Mouse (Mus musculus) kidney, embryonic 16.5 days (tissue): Measurements from ENCODE around the gene Arrb1. TPM values are rescaled to one million over a fixed set of nuclear protein-coding genes. Genes with fewer than 3 reads are reported as not detected.
"Not testable (repeated sequence)": the region's sequence is repeated elsewhere in the genome, so short reads cannot be mapped to it uniquely, and the experiment has no call there.

ENCODE experiments used
- ATAC-seq: fragments of 200-750 bp; cut with Nextera tagmentation; 2 replicates; pipeline ENCODE4 v1.8.0; 2017; ENCODE audit warnings: moderate TSS enrichment; ENCODE audit not compliant: low FRiP score, low TSS enrichment
- H3K27ac ChIP-seq: fragments of 300-500 bp; sonication (generic); 2 replicates; pipeline ENCODE4 v1.5.1; 2014; ENCODE audit warnings: low read length
- H3K27me3 ChIP-seq: fragments of 300-500 bp; sonication (generic); 2 replicates; pipeline ENCODE4 v1.6.1; 2014; ENCODE audit warnings: low read length, control low read depth, mixed read lengths; ENCODE audit not compliant: insufficient read depth
- H3K36me3 ChIP-seq: fragments of 300-500 bp; sonication (generic); 2 replicates; pipeline ENCODE4 v1.6.1; 2014; ENCODE audit warnings: low read length, control low read depth, mixed read lengths; ENCODE audit not compliant: insufficient read depth
- H3K4me1 ChIP-seq: fragments of 300-500 bp; sonication (generic); 2 replicates; pipeline ENCODE4 v1.6.1; 2014; ENCODE audit warnings: low read length, control low read depth, mixed read lengths; ENCODE audit not compliant: insufficient read depth
- H3K4me2 ChIP-seq: fragments of 300-500 bp; sonication (generic); replicated peaks from 2 replicates; pipeline ENCODE4 v1.6.1; 2014; ENCODE audit warnings: low read depth, low read length
- H3K4me3 ChIP-seq: fragments of 300-500 bp; sonication (generic); 2 replicates; pipeline ENCODE4 v1.5.1; 2014; ENCODE audit warnings: mild to moderate bottlenecking, low read length
- H3K9ac ChIP-seq: fragments of 300-500 bp; sonication (generic); replicated peaks from 2 replicates; pipeline ENCODE4 v1.6.1; 2014; ENCODE audit warnings: low read length
- H3K9me3 ChIP-seq: fragments of 300-500 bp; sonication (generic); 2 replicates; pipeline ENCODE4 v1.6.1; 2016; ENCODE audit warnings: low read length, control low read depth
- WGBS: fragments of 180-500 bp; shearing (Covaris S2); extraction: QIAGEN DNeasy Blood & Tissue Kit; methylation state at CpG from one replicate; pipeline ENCODE4 v1.1.7; 2014; 5-methylcytosine and 5-hydroxymethylcytosine counted together
- polyA plus RNA-seq: library from polyadenylated mRNA; unstranded; fragments of >200 nt; fragmentation: Nextera tagmentation; extraction: Ambion mirVana; gene quantifications from 2 replicates; pipeline ENCODE4 v1.2.1, GENCODE M21; 2015

Arrb1 gene
- polyA plus RNA-seq, result 11.2 and 11.4 TPM in 2 replicates

- Histone ChIP-seq H3K36me3 (no peaks in the 10 kb centered on the region), H3K4me3 (peak within 1 kb of the TSS; percentile 78), H3K27me3 (no peaks in the 10 kb centered on the region), H3K4me2 (peak within 1 kb of the TSS; percentile 67), H3K9me3 (no peaks in the 10 kb centered on the region), H3K27ac (peak within 1 kb of the TSS; percentile 89), H3K9ac (peak within 1 kb of the TSS; percentile 89), H3K4me1 (peaks cover 51% of the 10 kb centered on the region)
- ATAC-seq, result peak; percentile 83
- WGBS, result under 1% methylated on average over 56 of the region's 68 CpGs
These were observed at the start of gene Arrb1 for GRCm38 (mm10) chr7:99534901-99535735. Gene Arrb1, plus strand, starts transcription at chr7:99535466.

- Histone ChIP-seq H3K36me3 (no peaks in the 10 kb centered on the region), H3K4me1 (no peaks in the 10 kb centered on the region), H3K27me3 (0 out of 2 replicates have a peak, but pooled peaks cover 5% of the 10 kb centered on the region), H3K4me3 (no peak overlapping the region), H3K9ac (no peak overlapping the region), H3K27ac (no peak overlapping the region), H3K9me3 (peaks cover 6% of the 10 kb centered on the region; the same call in 1 of the 2 replicates), H3K4me2 (no peak overlapping the region)
- no peak for ATAC-seq
- 75% methylated on average over 5 of the region's 5 CpGs for WGBS
These were observed 45.6 kb upstream of the Arrb1 start for GRCm38 (mm10) chr7:99489708-99490107.

GRCm38 (mm10) chr7:99499128-99499527 lies 36.1 kb upstream of the Arrb1 start:
- no peak for ATAC-seq
- H3K9me3 ChIP-seq, result no peaks in the 10 kb centered on the region
- H3K27ac ChIP-seq, result no peak overlapping the region
- 60% methylated on average over 1 of the region's 1 CpGs for WGBS
- no peak overlapping the region for H3K4me2 ChIP-seq
- no peak overlapping the region for H3K4me3 ChIP-seq
- H3K9ac ChIP-seq, result no peak overlapping the region
- no peaks in the 10 kb centered on the region for H3K36me3 ChIP-seq
- no peaks in the 10 kb centered on the region for H3K4me1 ChIP-seq
- no peaks in the 10 kb centered on the region for H3K27me3 ChIP-seq

GRCm38 (mm10) chr7:99500201-99500600 lies 35.1 kb upstream of the Arrb1 start:
- Histone ChIP-seq H3K4me2 (no peak overlapping the region), H3K36me3 (no peaks in the 10 kb centered on the region), H3K27me3 (no peaks in the 10 kb centered on the region), H3K9ac (no peak overlapping the region), H3K27ac (no peak overlapping the region), H3K9me3 (no peaks in the 10 kb centered on the region), H3K4me3 (no peak overlapping the region), H3K4me1 (no peaks in the 10 kb centered on the region)
- 3% methylated on average over 8 of the region's 8 CpGs for WGBS
- peak; percentile 90 for ATAC-seq

GRCm38 (mm10) chr7:99500655-99501054 lies 34.6 kb upstream of the Arrb1 start:
- H3K36me3 ChIP-seq, result no peaks in the 10 kb centered on the region
- no peaks in the 10 kb centered on the region for H3K4me1 ChIP-seq
- no peaks in the 10 kb centered on the region for H3K9me3 ChIP-seq
- no peaks in the 10 kb centered on the region for H3K27me3 ChIP-seq
- H3K4me2 ChIP-seq, result no peak overlapping the region
- no peak for ATAC-seq
- H3K27ac ChIP-seq, result no peak overlapping the region
- no peak overlapping the region for H3K9ac ChIP-seq
- no peak overlapping the region for H3K4me3 ChIP-seq
- 32% methylated on average over 5 of the region's 5 CpGs for WGBS

GRCm38 (mm10) chr7:99501148-99501547 lies 34.1 kb upstream of the Arrb1 start:
- Histone ChIP-seq H3K27me3 (no peaks in the 10 kb centered on the region), H3K4me1 (no peaks in the 10 kb centered on the region), H3K9me3 (no peaks in the 10 kb centered on the region), H3K36me3 (no peaks in the 10 kb centered on the region), H3K27ac (no peak overlapping the region), H3K4me2 (no peak overlapping the region), H3K9ac (no peak overlapping the region), H3K4me3 (no peak overlapping the region)
- ATAC-seq, result no peak
- 47% methylated on average over 1 of the region's 1 CpGs for WGBS

- Histone ChIP-seq H3K4me3 (no peak overlapping the region), H3K4me1 (no peaks in the 10 kb centered on the region), H3K36me3 (no peaks in the 10 kb centered on the region), H3K4me2 (no peak overlapping the region), H3K27ac (no peak overlapping the region), H3K9ac (no peak overlapping the region), H3K9me3 (peaks cover 5% of the 10 kb centered on the region; the same call in 1 of the 2 replicates), H3K27me3 (no peaks in the 10 kb centered on the region)
- no peak for ATAC-seq
These were observed 30.7 kb upstream of the Arrb1 start for GRCm38 (mm10) chr7:99504556-99504955.

- ATAC-seq, result not testable (repeated sequence)
- WGBS, result 20% methylated on average over 2 of the region's 2 CpGs
These were observed 27.1 kb upstream of the Arrb1 start for GRCm38 (mm10) chr7:99508187-99508586.

GRCm38 (mm10) chr7:99510087-99510501 lies 25.2 kb upstream of the Arrb1 start:
- ATAC-seq, result no peak
- no peaks in the 10 kb centered on the region for H3K4me1 ChIP-seq
- H3K4me3 ChIP-seq, result no peak overlapping the region
- H3K27me3 ChIP-seq, result no peaks in the 10 kb centered on the region
- no peak overlapping the region for H3K9ac ChIP-seq
- no peak overlapping the region for H3K27ac ChIP-seq
- no peak overlapping the region for H3K4me2 ChIP-seq
- H3K9me3 ChIP-seq, result peaks cover 5% of the 10 kb centered on the region; the same call in 1 of the 2 replicates
- 20% methylated on average over 8 of the region's 8 CpGs for WGBS
- no peaks in the 10 kb centered on the region for H3K36me3 ChIP-seq

More at GRCm38 (mm10) chr7:99508187-99508586, 27.1 kb upstream of the Arrb1 start:
- H3K27me3 ChIP-seq, H3K9me3 ChIP-seq, H3K9ac ChIP-seq, H3K4me3 ChIP-seq, H3K36me3 ChIP-seq, H3K4me1 ChIP-seq, H3K4me2 ChIP-seq, H3K27ac ChIP-seq: not testable (repeated sequence)

- Histone ChIP-seq H3K27ac (no peak overlapping the region), H3K27me3 (no peaks in the 10 kb centered on the region), H3K9me3 (no peaks in the 10 kb centered on the region), H3K4me1 (no peaks in the 10 kb centered on the region; the same call in 1 of the 2 replicates), H3K4me3 (no peak overlapping the region), H3K9ac (no peak overlapping the region), H3K36me3 (no peaks in the 10 kb centered on the region), H3K4me2 (no peak overlapping the region)
- no peak for ATAC-seq
- 83% methylated on average over 9 of the region's 9 CpGs for WGBS
These were observed 19.0 kb upstream of the Arrb1 start for GRCm38 (mm10) chr7:99516092-99516813.
